Mouse (Mus musculus) olfactory bulb, adult 2 months (tissue): ENCODE measurements around the gene Cdh13.

ENCODE experiments used
- CTCF ChIP-seq: fragments of 200-500 bp; IDR thresholded peaks from 2 replicates; pipeline ENCODE4 v1.5.1; 2012; ENCODE audit warnings: low read depth, mild to moderate bottlenecking, low read length, moderate library complexity; ENCODE audit not compliant: insufficient read depth
- POLR2A ChIP-seq: fragments of 200-500 bp; IDR thresholded peaks from 2 replicates; pipeline ENCODE4 v1.6.1; 2012; ENCODE audit warnings: mild to moderate bottlenecking, low read depth, low read length, moderate library complexity; ENCODE audit not compliant: insufficient read depth

GRCm38 (mm10) chr8:118611551-118611950 lies 328.0 kb downstream of the Cdh13 start:
- TF ChIP-seq POLR2A, result no peak
- TF ChIP-seq CTCF, result no peak
